Mouse (Mus musculus) splenic B cell, adult 2 months (primary cell): Measurements from ENCODE around the gene Smoc1.

Experiments used
- DNase-seq: peaks from one replicate; pipeline ENCODE4 v3.0.0-alpha.2; 2011; ENCODE audit warnings: low read depth, low spot score
- H3K27me3 ChIP-seq: 2 replicates; pipeline ENCODE4 v1.6.1; 2012; ENCODE audit warnings: mild to moderate bottlenecking, low read length, moderate library complexity, mixed read lengths; ENCODE audit not compliant: control insufficient read depth, poor library complexity, insufficient read depth, severe bottlenecking
- H3K36me3 ChIP-seq: 2 replicates; pipeline ENCODE4 v1.6.1; 2012; ENCODE audit warnings: mild to moderate bottlenecking, low read length, moderate library complexity, mixed read lengths; ENCODE audit not compliant: control insufficient read depth, poor library complexity, insufficient read depth, severe bottlenecking

The Smoc1 gene

GRCm38 (mm10) chr12:81035850-81036249 is 9.2 kb downstream of the Smoc1 start:
- Histone ChIP-seq H3K36me3 (no peaks in the 10 kb centered on the region), H3K27me3 (no peaks in the 10 kb centered on the region)
- DNase-seq = no peak

GRCm38 (mm10) chr12:81043616-81044015 is 17.0 kb downstream of the Smoc1 start:
- H3K36me3 ChIP-seq = no peaks in the 10 kb centered on the region
- no peak for DNase-seq

GRCm38 (mm10) chr12:81046926-81047325 is 20.3 kb downstream of the Smoc1 start:
- no peak for DNase-seq
- Histone ChIP-seq H3K36me3 (no peaks in the 10 kb centered on the region), H3K27me3 (no peaks in the 10 kb centered on the region)

More at GRCm38 (mm10) chr12:81043616-81044015, 17.0 kb downstream of the Smoc1 start:
- H3K27me3 ChIP-seq = no peaks in the 10 kb centered on the region

- no peak for DNase-seq
- Histone ChIP-seq H3K27me3 (no peaks in the 10 kb centered on the region), H3K36me3 (no peaks in the 10 kb centered on the region)
Measured at GRCm38 (mm10) chr12:81049661-81050060, 23.1 kb downstream of the Smoc1 start.

- H3K27me3 ChIP-seq = no peaks in the 10 kb centered on the region
- H3K36me3 ChIP-seq = no peaks in the 10 kb centered on the region
- DNase-seq = no peak
Measured at GRCm38 (mm10) chr12:81055000-81055705, 28.5 kb downstream of the Smoc1 start.

- no peaks in the 10 kb centered on the region for H3K27me3 ChIP-seq
- no peaks in the 10 kb centered on the region for H3K36me3 ChIP-seq
- DNase-seq = no peak
Measured at GRCm38 (mm10) chr12:81055811-81056210, 29.2 kb downstream of the Smoc1 start.

GRCm38 (mm10) chr12:81057619-81058018 is 31.0 kb downstream of the Smoc1 start:
- Histone ChIP-seq H3K27me3 (no peaks in the 10 kb centered on the region), H3K36me3 (no peaks in the 10 kb centered on the region)
- no peak for DNase-seq

GRCm38 (mm10) chr12:81058561-81058960 is 32.0 kb downstream of the Smoc1 start:
- DNase-seq = no peak
- no peaks in the 10 kb centered on the region for H3K27me3 ChIP-seq
- H3K36me3 ChIP-seq = no peaks in the 10 kb centered on the region

- DNase-seq = no peak
- Histone ChIP-seq H3K27me3 (no peaks in the 10 kb centered on the region), H3K36me3 (no peaks in the 10 kb centered on the region)
Measured at GRCm38 (mm10) chr12:81061831-81062361, 35.3 kb downstream of the Smoc1 start.

- no peak for DNase-seq
- H3K36me3 ChIP-seq = no peaks in the 10 kb centered on the region
Measured at GRCm38 (mm10) chr12:81063336-81063955, 36.8 kb downstream of the Smoc1 start.

GRCm38 (mm10) chr12:81074139-81074538 is 47.5 kb downstream of the Smoc1 start:
- DNase-seq = no peak
- Histone ChIP-seq H3K36me3 (no peaks in the 10 kb centered on the region), H3K27me3 (no peaks in the 10 kb centered on the region)

More at GRCm38 (mm10) chr12:81063336-81063955, 36.8 kb downstream of the Smoc1 start:
- H3K27me3 ChIP-seq = no peaks in the 10 kb centered on the region

- Histone ChIP-seq H3K36me3 (no peaks in the 10 kb centered on the region), H3K27me3 (no peaks in the 10 kb centered on the region)
- DNase-seq = no peak
Measured at GRCm38 (mm10) chr12:81074941-81075340, 48.3 kb downstream of the Smoc1 start.

GRCm38 (mm10) chr12:81077953-81078646 is 51.5 kb downstream of the Smoc1 start:
- DNase-seq = no peak
- H3K27me3 ChIP-seq = no peaks in the 10 kb centered on the region

GRCm38 (mm10) chr12:81080345-81080744 is 53.7 kb downstream of the Smoc1 start:
- Histone ChIP-seq H3K27me3 (no peaks in the 10 kb centered on the region), H3K36me3 (no peaks in the 10 kb centered on the region)
- DNase-seq = no peak

More at GRCm38 (mm10) chr12:81077953-81078646, 51.5 kb downstream of the Smoc1 start:
- no peaks in the 10 kb centered on the region for H3K36me3 ChIP-seq

- Histone ChIP-seq H3K27me3 (no peaks in the 10 kb centered on the region), H3K36me3 (no peaks in the 10 kb centered on the region)
- DNase-seq = no peak
Measured at GRCm38 (mm10) chr12:81081031-81081430, 54.4 kb downstream of the Smoc1 start.
